8 mouse cellular contexts compared by ENCODE assay signal in the genomic region with DNA sequence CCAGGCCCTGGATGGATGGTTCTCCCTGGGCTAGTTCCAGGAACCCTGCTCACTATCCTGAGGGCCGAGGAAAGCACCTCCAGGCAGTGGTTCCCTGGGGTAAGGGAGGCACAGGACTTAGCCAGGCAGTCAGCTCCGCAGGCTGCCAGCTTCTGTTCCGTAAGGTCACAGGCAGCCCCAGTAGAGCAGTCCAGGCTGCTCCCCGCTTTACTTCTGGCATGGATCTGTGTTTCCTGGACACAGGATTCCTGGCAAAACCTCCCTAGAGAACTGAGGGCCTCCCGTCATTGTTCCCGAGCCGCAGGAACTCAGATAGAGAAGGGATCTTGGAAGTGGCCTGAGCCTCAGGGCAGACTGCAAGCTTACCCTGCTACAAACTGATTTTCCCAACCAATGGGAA.
A peak's percentile ranks its signal among the peaks of the same experiment; 100 is the strongest.
DNase-seq lines count a peak whose midpoint lies in the region; TF ChIP-seq lines count a peak whose summit lies in the region.
"Had no signal": no experiment of that assay in that cellular context is flagged by ENCODE, and none has a peak within 500 bp of the region (broad histone marks: within the 10 kb centered on the region; RNA-seq: fewer than 3 reads in every experiment).

No protein-coding gene starts in this region.

- H3K4me1 ChIP-seq in ES-E14 (ENCODE audit: control insufficient read depth in 2 of 2, insufficient read depth in 2 of 2, low read length in 2 of 2, poor library complexity in 1 of 2) = peaks cover 3 to 23% of the 10 kb centered on the region in 2 experiments; a peak in 2 of 4 replicates
- H3K4me1 ChIP-seq in lung, adult 2 months (ENCODE audit: control insufficient read depth, insufficient read depth, low read length) = peaks cover 11% of the 10 kb centered on the region

- H3K27ac ChIP-seq in ES-E14 (ENCODE audit: insufficient read depth, low read depth, low read length, poor library complexity, severe bottlenecking) = peak overlapping the region; percentile 2; the same call in 1 of the 2 replicates

- H3K36me3 ChIP-seq in ES-E14 (ENCODE audit: control insufficient read depth, insufficient read depth, low read length, poor library complexity, severe bottlenecking) = peaks cover 2% of the 10 kb centered on the region; the same call in 1 of the 2 replicates

- WGBS in lung, adult 2 months = 28% methylated on average over 7 of the region's 7 CpGs

- no peaks in the 10 kb centered on the region for H3K9me3 ChIP-seq in ES-E14 (ENCODE audit: control insufficient read depth, insufficient read depth, low read depth, low read length)

- no peak for DNase-seq in ES-E14 (ENCODE audit: low read depth, low spot score)
- peak; percentile 13 for DNase-seq in adrenal gland, postnatal 25 days
- DNase-seq in heart, postnatal 4 days = peak; percentile 59
- peak; percentile 40 for DNase-seq in lung, adult 2 months
- no peak for DNase-seq in right cerebral cortex, postnatal 14 days
- DNase-seq in right cerebral cortex, adult 2 months (ENCODE audit: low spot score in 2 of 2) = no peak
- no peak for DNase-seq in thymus, postnatal 4 days

- H3K4me3 ChIP-seq in ES-E14 (ENCODE audit: insufficient read depth in 1 of 2, low read depth in 1 of 2, low read length in 2 of 2, poor library complexity in 1 of 2, severe bottlenecking in 1 of 2) = no peak overlapping the region
- no peak overlapping the region for H3K4me3 ChIP-seq in lung, adult 2 months (replicated peaks; ENCODE audit: extremely low read depth, low read depth, low read length)
- H3K4me3 ChIP-seq: myocyte had no signal

- H3K9ac ChIP-seq in ES-E14 (ENCODE audit: insufficient read depth, low read depth, low read length, poor library complexity, severe bottlenecking) = no peak overlapping the region; the same call in 1 of the 2 replicates

- no peak for TF ChIP-seq CTCF in lung, adult 2 months (IDR thresholded peaks at IDR 0.05; ENCODE audit: insufficient read depth, low read length)

- peak; percentile 31; the same call in 1 of the 2 replicates for TF ChIP-seq POLR2A in lung, adult 2 months (IDR thresholded peaks at IDR 0.05; ENCODE audit: borderline replicate concordance, extremely low read depth, low read depth, low read length)

- in situ Hi-C loops in ES-E14 (cut with MboI; ENCODE audit: low sequenced_read_pairs in 2 of 2, unreplicated experiment in 2 of 2) = no loop called here

TF ChIP-seq in ES-E14, 5 proteins besides CTCF, POLR2A, EP300 and RAD21:
- TF ChIP-seq HCFC1 (IDR thresholded peaks at IDR 0.05; ENCODE audit: borderline replicate concordance, insufficient read depth, low read length) (no peak), ZC3H11A (IDR thresholded peaks at IDR 0.05; ENCODE audit: borderline replicate concordance, low read depth, low read length) (no peak), CHD2 (IDR thresholded peaks at IDR 0.05; ENCODE audit: low read depth, low read length) (no peak)

Comparison
In these comparisons a context has a peak if more than half of its experiments do, and no peak if none do; other contexts are left out.
1. DNase-seq: peak in adrenal gland, postnatal 25 days (single experiment), heart, postnatal 4 days (single experiment) and lung, adult 2 months (single experiment); none in ES-E14 (single experiment), right cerebral cortex, postnatal 14 days (single experiment), right cerebral cortex, adult 2 months (0 of 2) and thymus, postnatal 4 days (single experiment).